Mouse (Mus musculus): ENCODE measurements around the gene Muc3.

DNA sequence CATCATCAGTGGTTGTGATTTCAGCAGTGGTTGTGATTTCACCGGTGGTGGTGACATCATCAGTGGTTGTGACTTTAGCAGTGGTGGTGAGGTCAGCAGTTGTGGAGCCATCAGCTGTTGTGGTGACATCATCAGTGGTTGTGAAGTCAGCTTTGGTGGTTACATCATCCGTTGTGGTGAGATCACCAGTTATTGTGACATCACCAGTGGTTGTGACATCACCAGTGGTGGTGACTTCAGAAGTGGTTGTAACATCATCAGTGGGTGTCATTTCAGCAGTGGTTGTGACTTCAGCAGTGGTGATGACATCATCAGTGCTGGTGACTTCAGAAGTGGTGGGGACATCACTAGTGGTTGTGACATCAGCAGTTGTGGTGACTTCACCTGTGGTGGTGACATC, 3.5 kb upstream of the Muc3 start:
- TF ChIP-seq MAX (IDR thresholded peaks at IDR 0.05; ENCODE audit: low read depth): no peak
- TF ChIP-seq POLR2A (IDR thresholded peaks at IDR 0.05; ENCODE audit: insufficient read length, low read depth): no peak
- no peak for TF ChIP-seq REST (IDR thresholded peaks at IDR 0.05; ENCODE audit: insufficient read depth, insufficient read length)
- TF ChIP-seq CEBPB (IDR thresholded peaks at IDR 0.05; ENCODE audit: insufficient read depth, poor library complexity, severe bottlenecking): no peak
- TF ChIP-seq USF1 (IDR thresholded peaks at IDR 0.05; ENCODE audit: low read depth): no peak
- TF ChIP-seq MYOG (IDR thresholded peaks at IDR 0.05; ENCODE audit: control insufficient read depth in 1 of 3, insufficient read depth in 1 of 3, insufficient read length in 2 of 3, low read depth in 2 of 3): no peak
- no peak for TF ChIP-seq POLR2AphosphoS2 (IDR thresholded peaks at IDR 0.05; ENCODE audit: insufficient read length, low read depth)
